Mouse (Mus musculus) small intestine, adult 2 months (tissue): ENCODE measurements around the gene Zfp689.

ENCODE experiments used
- CTCF ChIP-seq: fragments of 200-500 bp; IDR thresholded peaks from 2 replicates; pipeline ENCODE4 v1.5.1; 2012; ENCODE audit warnings: low read depth, mild to moderate bottlenecking, control low read depth, inconsistent platforms, low read length, moderate library complexity, mixed read lengths; ENCODE audit not compliant: insufficient replicate concordance, insufficient read length; ENCODE audit errors: extremely low read depth
- POLR2A ChIP-seq: fragments of 200-500 bp; IDR thresholded peaks from 2 replicates; pipeline ENCODE4 v1.6.1; 2012; ENCODE audit warnings: low read depth, mild to moderate bottlenecking, control low read depth, inconsistent platforms, low read length, moderate library complexity

- no peak for TF ChIP-seq CTCF
- TF ChIP-seq POLR2A, result no peak
Observed at GRCm38 (mm10) chr7:127465191-127465590, 16.2 kb upstream of the Zfp689 start.
